ENCODE assay signal across 22 mouse cellular contexts in the genomic region with DNA sequence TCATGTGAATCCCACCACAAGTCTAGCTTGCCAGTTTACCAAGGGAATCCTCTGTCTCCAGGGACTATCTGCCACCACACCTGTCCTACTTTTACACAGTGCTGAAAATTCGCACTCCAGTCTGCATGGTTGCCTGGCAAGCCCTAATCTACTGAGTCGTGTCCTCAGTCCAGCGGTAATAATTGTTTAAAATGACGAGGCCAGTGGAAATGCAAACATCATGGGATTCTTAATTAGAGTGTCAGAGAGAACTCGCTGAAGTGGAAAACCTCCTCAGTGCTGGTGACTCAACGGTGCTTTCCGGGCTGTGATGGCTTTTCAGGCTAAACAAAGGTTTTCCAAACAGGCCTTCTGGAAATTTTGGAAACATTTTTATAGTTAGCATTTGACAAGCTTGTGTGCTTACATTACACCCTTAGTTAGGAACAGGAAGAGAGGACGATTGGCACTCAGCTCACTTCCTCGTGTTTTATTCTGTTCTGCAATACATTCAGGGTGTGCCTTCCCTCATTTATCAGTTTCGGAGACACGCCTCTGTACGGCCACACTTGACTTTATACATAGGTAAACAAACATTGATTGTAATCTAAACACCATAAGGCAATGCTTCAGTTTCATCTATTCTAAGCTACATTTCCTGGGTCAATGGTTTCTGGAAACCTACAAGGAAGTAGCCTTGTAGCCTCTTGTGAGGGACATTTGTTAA. TPM values are rescaled to one million over a fixed set of nuclear protein-coding genes. Genes with fewer than 3 reads are reported as not detected.
DNase-seq lines count a peak whose midpoint lies in the region; ATAC-seq and TF ChIP-seq lines count a peak whose summit lies in the region.
"Had no signal": no experiment of that assay in that cellular context is flagged by ENCODE, and none has a peak within 500 bp of the region (broad histone marks: within the 10 kb centered on the region; RNA-seq: fewer than 3 reads in every experiment).

No protein-coding gene starts in this region.

- no peaks in the 10 kb centered on the region for H3K36me3 ChIP-seq in kidney, embryonic 15.5 days
- H3K36me3 ChIP-seq in G1E (replicated peaks): no peaks in the 10 kb centered on the region
- no peaks in the 10 kb centered on the region for H3K36me3 ChIP-seq in intestine, postnatal 0 days (ENCODE audit: control insufficient read depth, insufficient read depth)
- H3K36me3 ChIP-seq in stomach, embryonic 16.5 days (ENCODE audit: control insufficient read depth, insufficient read depth, low read length): no peaks in the 10 kb centered on the region
- H3K36me3 ChIP-seq: hindbrain, embryonic 12.5 days had no signal

- H3K4me3 ChIP-seq in kidney, embryonic 15.5 days (replicated peaks): no peak overlapping the region
- H3K4me3 ChIP-seq in G1E (ENCODE audit: low read depth, low read length): no peak overlapping the region
- H3K4me3 ChIP-seq in intestine, postnatal 0 days (ENCODE audit: low read depth, low read length): no peak overlapping the region
- H3K4me3 ChIP-seq in stomach, embryonic 16.5 days (replicated peaks; ENCODE audit: low read length): no peak overlapping the region
- H3K4me3 ChIP-seq: forebrain, embryonic 13.5 days; hindbrain, embryonic 12.5 days had no signal

- H3K9me3 ChIP-seq in kidney, embryonic 15.5 days (replicated peaks): no peaks in the 10 kb centered on the region
- H3K9me3 ChIP-seq in G1E (replicated peaks): no peaks in the 10 kb centered on the region
- no peaks in the 10 kb centered on the region for H3K9me3 ChIP-seq in intestine, postnatal 0 days (ENCODE audit: control insufficient read depth)
- no peaks in the 10 kb centered on the region for H3K9me3 ChIP-seq in stomach, embryonic 16.5 days (replicated peaks; ENCODE audit: control insufficient read depth, low read length)
- H3K9me3 ChIP-seq: forebrain, embryonic 13.5 days; hindbrain, embryonic 12.5 days had no signal

- no peak overlapping the region for H3K9ac ChIP-seq in kidney, embryonic 15.5 days
- no peak overlapping the region for H3K9ac ChIP-seq in intestine, postnatal 0 days (ENCODE audit: low read depth, low read length)
- H3K9ac ChIP-seq in stomach, embryonic 16.5 days (ENCODE audit: low read length): no peak overlapping the region
- H3K9ac ChIP-seq: forebrain, embryonic 13.5 days; hindbrain, embryonic 12.5 days had no signal

- 0 out of 2 replicates have a peak, but pooled peaks have one; percentile 46 for ATAC-seq in kidney, embryonic 15.5 days (replicated peaks; ENCODE audit: low FRiP score)
- ATAC-seq in G1E (ENCODE audit: extremely low read depth, insufficient number of reproducible peaks, low FRiP score, poor library complexity, severe bottlenecking): peak; percentile 77
- ATAC-seq in intestine, postnatal 0 days: peak; percentile 60
- peak; percentile 71; the same call in 1 of the 2 replicates for ATAC-seq in stomach, embryonic 16.5 days (ENCODE audit: insufficient read depth, low FRiP score)
- ATAC-seq: forebrain, embryonic 13.5 days; inflammation-experienced regulatory T-cells, adult 6 months had no signal

- H3K27ac ChIP-seq in kidney, embryonic 15.5 days: no peak overlapping the region
- H3K27ac ChIP-seq in intestine, postnatal 0 days (ENCODE audit: low read depth, low read length): no peak overlapping the region
- peak overlapping the region; percentile 42; the same call in 1 of the 2 replicates for H3K27ac ChIP-seq in stomach, embryonic 16.5 days (ENCODE audit: low read length)
- H3K27ac ChIP-seq: forebrain, embryonic 13.5 days; hindbrain, embryonic 12.5 days had no signal

- H3K4me1 ChIP-seq in kidney, embryonic 15.5 days: no peaks in the 10 kb centered on the region
- H3K4me1 ChIP-seq in G1E (ENCODE audit: insufficient read depth, low read depth, low read length): peaks cover 11% of the 10 kb centered on the region
- H3K4me1 ChIP-seq in intestine, postnatal 0 days (replicated peaks; ENCODE audit: control insufficient read depth, insufficient read depth, low read length): no peaks in the 10 kb centered on the region
- no peaks in the 10 kb centered on the region for H3K4me1 ChIP-seq in stomach, embryonic 16.5 days (ENCODE audit: control insufficient read depth, insufficient read depth, low read length)
- H3K4me1 ChIP-seq: forebrain, embryonic 13.5 days; hindbrain, embryonic 12.5 days had no signal

- WGBS in kidney, embryonic 15.5 days: 60% methylated on average over 12 of the region's 12 CpGs
- WGBS in intestine, postnatal 0 days: 46% methylated on average over 12 of the region's 12 CpGs
- WGBS in stomach, embryonic 16.5 days: 51% methylated on average over 12 of the region's 12 CpGs

- no peaks in the 10 kb centered on the region for H3K27me3 ChIP-seq in kidney, embryonic 15.5 days
- H3K27me3 ChIP-seq in G1E (ENCODE audit: insufficient read depth, low read length): no peaks in the 10 kb centered on the region
- H3K27me3 ChIP-seq in intestine, postnatal 0 days (replicated peaks; ENCODE audit: control insufficient read depth, insufficient read depth, low read length): no peaks in the 10 kb centered on the region
- no peaks in the 10 kb centered on the region for H3K27me3 ChIP-seq in stomach, embryonic 16.5 days (ENCODE audit: control insufficient read depth, insufficient read depth, low read length)
- H3K27me3 ChIP-seq: forebrain, embryonic 13.5 days; hindbrain, embryonic 12.5 days had no signal

- DNase-seq in kidney, adult 8-10 months: no peak
- no peak for DNase-seq in G1E (ENCODE audit: low spot score)
- DNase-seq in ovary, adult 18-20 months (ENCODE audit: low spot score): no peak
- no peak for DNase-seq in cerebellum, adult 11-12 months
- DNase-seq: adrenal gland, adult 8-10 months; cerebellum, adult 9-11 months; gastrocnemius, postnatal 25 days; heart, postnatal 14 days; kidney, postnatal 25 days; lung, postnatal 4 days had no signal

- no peak for TF ChIP-seq CTCF in G1E (IDR thresholded peaks at IDR 0.05; ENCODE audit: low read depth, low read length)
- TF ChIP-seq CTCF in intestine, postnatal 0 days (IDR thresholded peaks at IDR 0.05; ENCODE audit: low read depth): no peak

- H3K4me2 ChIP-seq in kidney, embryonic 15.5 days: no peak overlapping the region
- no peak overlapping the region for H3K4me2 ChIP-seq in intestine, postnatal 0 days (replicated peaks; ENCODE audit: low read depth)
- no peak overlapping the region for H3K4me2 ChIP-seq in stomach, embryonic 16.5 days (ENCODE audit: low read depth, low read length)
- H3K4me2 ChIP-seq: forebrain, embryonic 13.5 days; heart, embryonic 11.5 days; hindbrain, embryonic 12.5 days; liver, embryonic 11.5 days had no signal

RNA-seq across cellular contexts. Expression of gene Iapp, which starts 8.7 kb away (rescaled TPM):
- 0.27 TPM in 1 of 2 replicates, not detected in the other for polyA plus RNA-seq in kidney, embryonic 15.5 days (2015; fragmentation: Nextera tagmentation; extraction: Ambion mirVana)
- total RNA-seq in G1E (2014; fragmentation: Nextera tagmentation) (not detected in 2 replicates), G1E (2017) (not detected in 2 replicates)
- polyA plus RNA-seq in G1E (2012): not detected in 2 replicates
- polyA plus RNA-seq in intestine, postnatal 0 days (2015; fragmentation: Nextera tagmentation; extraction: Ambion mirVana): 3.9 and 7.0 TPM in 2 replicates
- 62.2 and 72.9 TPM in 2 replicates for polyA plus RNA-seq in stomach, embryonic 16.5 days (2015; fragmentation: Nextera tagmentation; extraction: Ambion mirVana)
- total RNA-seq: adrenal gland, adult 8-10 months; gastrocnemius, postnatal 25 days; heart, postnatal 14 days; left cerebral cortex, adult 18-20 months had no signal
- polyA plus RNA-seq: cortical plate, adult 2 months; heart, embryonic 11.5 days; inflammation-experienced regulatory T-cells, adult 6 months; limb, embryonic 11.5 days; liver, embryonic 11.5 days; neural tube, embryonic 11.5 days had no signal

RNA-seq across cellular contexts. Expression of gene Slco1a5, which starts 33.2 kb away (rescaled TPM):
- 0.06 and 0.12 TPM in 2 replicates for polyA plus RNA-seq in kidney, embryonic 15.5 days (2015; fragmentation: Nextera tagmentation; extraction: Ambion mirVana)
- total RNA-seq in G1E (2014; fragmentation: Nextera tagmentation) (not detected in 2 replicates), G1E (2017) (0.05 TPM in 1 of 2 replicates, not detected in the other)
- polyA plus RNA-seq in G1E (2012): not detected in 2 replicates
- not detected in 2 replicates for polyA plus RNA-seq in intestine, postnatal 0 days (2015; fragmentation: Nextera tagmentation; extraction: Ambion mirVana)
- 0.08 and 0.25 TPM in 2 replicates for polyA plus RNA-seq in stomach, embryonic 16.5 days (2015; fragmentation: Nextera tagmentation; extraction: Ambion mirVana)
- total RNA-seq: adrenal gland, adult 8-10 months; gastrocnemius, postnatal 25 days; heart, postnatal 14 days; left cerebral cortex, adult 18-20 months had no signal
- polyA plus RNA-seq: heart, embryonic 11.5 days; inflammation-experienced regulatory T-cells, adult 6 months; limb, embryonic 11.5 days; liver, embryonic 11.5 days had no signal

RNA-seq across cellular contexts. Expression of gene Pyroxd1, which starts 55.9 kb away (rescaled TPM):
- 17.5 and 17.6 TPM in 2 replicates for polyA plus RNA-seq in kidney, embryonic 15.5 days (2015; fragmentation: Nextera tagmentation; extraction: Ambion mirVana)
- total RNA-seq in G1E (2014; fragmentation: Nextera tagmentation) (10.9 and 14.9 TPM in 2 replicates), G1E (2017) (18.2 and 18.8 TPM in 2 replicates)
- polyA plus RNA-seq in G1E (2012): 2.0 and 2.3 TPM in 2 replicates
- polyA plus RNA-seq in intestine, postnatal 0 days (2015; fragmentation: Nextera tagmentation; extraction: Ambion mirVana): 16.2 and 16.6 TPM in 2 replicates
- 18.5 and 19.0 TPM in 2 replicates for polyA plus RNA-seq in stomach, embryonic 16.5 days (2015; fragmentation: Nextera tagmentation; extraction: Ambion mirVana)
